Mouse (Mus musculus): Measurements from ENCODE around the gene Rgs10.

The Rgs10 gene

DNA sequence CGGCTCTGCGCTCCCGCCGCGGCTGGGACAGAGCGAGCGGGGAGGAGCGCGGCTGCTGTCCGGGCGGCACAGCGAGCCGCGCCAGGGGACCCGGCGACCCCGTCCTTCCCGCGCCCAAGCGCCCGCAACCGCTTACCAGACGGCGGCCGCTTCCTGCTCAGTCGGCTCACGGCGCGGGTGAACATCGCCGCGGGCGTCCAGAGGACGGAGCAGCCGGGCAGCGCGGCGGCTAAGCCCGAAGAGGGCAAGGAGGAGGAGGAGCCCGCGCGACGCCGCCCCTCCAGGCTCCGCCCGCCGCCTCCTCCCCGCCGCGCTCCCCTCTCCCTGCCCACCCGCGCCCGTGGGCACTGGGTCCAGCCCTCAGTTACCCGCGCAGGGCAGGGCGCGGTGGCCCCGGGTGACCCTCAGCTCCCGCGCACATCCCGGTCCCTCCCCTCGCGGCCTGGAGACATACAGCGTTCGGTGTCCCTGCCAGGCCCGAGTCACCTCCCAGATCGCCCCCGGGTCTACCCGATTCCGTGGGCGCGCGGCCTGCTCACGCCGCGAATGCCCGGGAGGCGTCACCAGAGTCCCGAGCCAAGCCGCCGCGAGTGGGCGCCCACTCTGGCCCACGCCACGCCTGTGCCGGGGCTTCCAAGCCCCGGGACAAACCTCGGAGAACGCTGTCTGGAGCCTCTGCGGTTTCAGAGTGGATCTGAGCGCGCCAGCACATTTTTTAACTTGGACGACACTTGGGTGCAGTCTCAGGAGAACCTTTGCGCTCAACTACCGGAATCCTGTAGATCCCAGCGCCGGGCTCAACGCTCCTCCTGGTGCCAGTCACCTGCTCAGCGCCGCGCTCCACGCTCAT lies at the start of gene Rgs10:
Rgs10 (minus strand) TSS at position 829 of the 850 bp plus-strand sequence.
- DNase-seq (ENCODE audit: low read depth, low spot score) = peak; percentile 32

DNA sequence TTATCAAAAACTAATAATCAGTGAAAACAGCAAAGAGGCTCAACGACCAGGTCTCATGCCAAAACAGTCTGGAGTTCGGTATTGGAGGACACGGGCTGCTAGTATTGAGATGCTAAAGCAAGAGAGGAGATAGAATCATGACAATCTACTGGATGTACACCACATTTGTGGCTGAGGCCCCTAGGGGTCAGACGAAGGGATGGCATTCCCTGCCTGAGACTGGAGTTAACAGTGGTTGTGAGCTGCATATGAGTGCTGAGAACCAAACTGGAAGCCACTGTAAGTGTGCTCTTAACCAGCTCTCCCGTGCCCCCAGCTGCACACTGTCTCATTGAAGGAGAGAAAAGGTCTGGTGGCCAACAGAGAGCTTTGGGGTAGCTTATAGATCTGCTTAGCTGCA lies 43.8 kb upstream of the Rgs10 start:
- peak; percentile 82 for DNase-seq (ENCODE audit: low read depth, low spot score)

DNA sequence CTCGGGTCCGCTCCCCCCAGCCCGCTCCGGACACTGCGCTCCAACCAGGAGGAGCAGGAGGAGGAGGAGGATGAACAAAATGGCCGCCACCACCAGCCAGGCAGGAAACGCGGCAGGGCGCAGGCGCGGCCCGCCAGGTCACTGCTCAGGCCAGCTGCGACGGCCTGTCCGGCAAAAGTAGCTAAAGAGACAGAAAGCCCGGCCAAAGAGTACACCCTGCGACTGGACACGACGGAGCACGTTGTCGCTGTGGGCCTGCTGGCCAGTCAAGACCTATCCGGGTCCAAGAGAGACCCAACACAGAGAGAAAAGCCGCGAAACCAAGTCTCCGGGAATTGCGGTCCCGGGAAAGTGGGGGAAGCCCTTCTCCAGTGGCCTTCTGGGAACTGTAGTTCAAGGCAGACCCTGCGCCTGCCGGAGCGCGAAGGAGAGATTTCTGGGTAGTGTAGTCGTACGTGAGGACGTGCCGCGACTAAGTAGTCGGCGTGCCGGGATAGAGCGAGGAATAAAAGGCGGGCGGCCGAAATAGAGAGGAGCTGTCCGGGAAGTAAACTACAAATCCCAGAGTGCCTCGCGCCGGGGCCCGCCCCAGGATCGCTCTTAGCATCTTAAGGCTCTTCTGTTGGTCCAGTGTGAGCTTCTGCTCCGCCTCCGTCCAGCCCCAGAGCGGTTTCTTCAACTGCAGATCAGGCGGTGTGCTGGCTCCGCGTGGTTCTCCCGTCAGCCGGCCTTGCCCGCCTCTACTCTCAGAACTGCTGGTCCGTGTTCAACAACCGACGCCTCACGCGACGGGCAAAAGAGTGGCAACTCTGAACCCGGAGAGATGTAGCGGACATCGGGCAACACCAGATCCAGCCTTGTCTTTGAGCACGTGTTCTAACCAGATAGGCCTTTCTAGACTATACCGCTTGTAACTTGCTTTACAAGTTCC lies 43.0 kb upstream of the Rgs10 start, which contains the start of gene Tial1:
Tial1 (minus strand) TSS at position 433 of the 931 bp plus-strand sequence.
- DNase-seq (ENCODE audit: low read depth, low spot score) = peak; percentile 99

DNA sequence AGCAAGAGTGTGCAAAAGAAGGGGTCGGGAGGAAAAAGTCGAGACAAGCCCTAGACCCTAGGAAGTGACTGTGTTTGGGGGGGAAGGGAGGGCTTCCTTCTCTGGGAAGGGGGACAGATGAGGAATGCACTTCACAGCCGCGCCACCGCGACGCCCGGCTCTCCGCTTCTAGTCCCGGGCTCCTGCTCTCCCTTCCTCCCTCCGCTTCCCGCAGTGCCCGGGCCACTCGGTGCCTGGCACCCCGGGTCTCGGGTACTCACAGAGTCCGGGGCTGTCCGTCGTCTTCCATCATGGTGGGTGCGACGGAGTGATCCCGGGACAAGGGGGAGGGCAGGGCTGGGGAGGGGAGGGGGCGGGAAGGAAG lies 42.3 kb upstream of the Rgs10 start:
- DNase-seq (ENCODE audit: low read depth, low spot score) = no peak

DNA sequence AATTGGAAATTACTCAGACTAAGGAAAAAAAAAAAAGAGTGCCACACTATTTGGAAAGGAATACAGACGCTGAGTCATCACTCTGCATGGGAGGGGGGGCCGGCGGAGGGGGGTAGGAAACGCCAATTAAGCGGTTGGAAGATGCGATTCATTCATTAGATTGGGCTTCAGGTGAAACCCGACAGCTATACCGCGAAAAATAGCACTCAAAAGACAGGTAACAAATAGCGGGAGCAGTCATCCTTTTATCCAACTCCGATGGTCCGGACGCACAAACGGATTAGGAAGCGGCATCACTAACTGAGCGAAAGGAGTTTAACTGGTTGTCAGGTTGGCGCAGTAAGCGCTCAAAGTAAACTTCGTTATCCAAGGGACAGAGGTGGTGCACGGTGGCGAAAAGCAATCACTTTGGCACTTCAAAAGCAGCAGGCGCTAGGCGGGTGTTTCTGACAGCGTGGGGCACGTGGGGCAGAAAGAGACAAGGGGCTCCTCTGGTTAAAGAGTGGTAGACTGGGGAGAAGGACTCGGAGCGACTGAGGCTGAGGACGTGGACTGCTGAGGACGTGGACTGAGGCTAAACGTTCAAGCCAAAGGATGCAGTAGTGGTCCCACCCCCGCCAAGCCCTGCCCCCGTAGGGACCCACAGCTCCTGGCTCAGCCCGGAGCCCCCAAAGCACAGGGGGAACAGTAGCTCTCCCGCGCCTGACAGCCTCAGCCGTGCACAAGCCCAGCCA lies 41.7 kb upstream of the Rgs10 start:
- peak; percentile 42 for DNase-seq (ENCODE audit: low read depth, low spot score)

DNA sequence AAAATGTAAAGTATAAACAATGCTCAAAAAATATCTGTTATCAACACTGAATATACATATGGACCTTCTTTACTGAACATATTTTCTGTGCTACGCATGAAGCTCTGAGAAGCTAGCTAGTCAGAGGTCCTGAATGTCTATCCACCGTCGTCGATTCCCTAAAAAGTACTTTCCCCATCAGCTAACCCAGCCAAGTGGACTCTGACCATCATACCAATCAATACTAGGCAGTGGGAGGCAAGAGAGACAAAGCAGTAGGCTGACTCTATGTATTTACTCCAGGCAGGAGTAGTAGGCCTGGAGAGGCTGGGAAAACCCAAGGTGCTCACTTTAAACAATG lies 41.2 kb upstream of the Rgs10 start:
- no peak for DNase-seq (ENCODE audit: low read depth, low spot score)

DNA sequence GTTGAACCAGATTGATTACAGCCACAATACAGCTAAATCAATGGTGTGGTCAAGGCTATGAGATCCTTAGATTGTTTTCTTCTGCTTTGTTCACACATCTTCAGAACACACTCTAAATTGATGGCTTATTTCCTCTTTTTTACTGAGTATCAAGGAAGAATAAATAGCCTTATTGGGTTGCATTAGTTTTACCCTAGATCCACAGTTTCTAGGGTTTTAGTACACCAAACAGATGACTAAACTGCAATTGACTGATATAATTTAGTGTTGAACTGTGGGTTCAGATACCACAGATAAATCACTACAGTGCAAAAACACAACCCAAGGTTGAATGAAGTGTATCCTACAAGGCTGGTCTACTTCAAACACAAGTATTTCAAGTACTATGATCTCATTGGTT lies 39.5 kb upstream of the Rgs10 start:
- no peak for DNase-seq (ENCODE audit: low read depth, low spot score)

DNA sequence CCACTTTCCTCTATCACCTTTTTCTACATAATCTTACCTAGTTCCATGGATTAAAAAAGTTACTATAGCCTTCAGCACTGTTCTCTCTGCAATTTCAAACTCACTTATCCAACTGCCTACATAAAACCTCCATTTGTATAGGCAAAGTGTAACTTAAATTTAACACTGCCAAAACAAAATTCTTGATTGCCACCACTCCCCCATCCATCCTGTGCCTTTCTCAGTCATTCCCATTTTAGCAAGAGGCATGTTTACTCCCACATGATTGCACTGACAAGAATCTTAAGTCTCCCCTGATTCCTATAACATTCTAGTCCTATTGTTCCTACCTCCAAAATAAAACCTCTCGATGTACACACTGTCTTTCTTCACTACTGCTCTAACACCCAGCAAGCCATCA lies 34.2 kb upstream of the Rgs10 start:
- DNase-seq (ENCODE audit: low read depth, low spot score) = no peak

DNA sequence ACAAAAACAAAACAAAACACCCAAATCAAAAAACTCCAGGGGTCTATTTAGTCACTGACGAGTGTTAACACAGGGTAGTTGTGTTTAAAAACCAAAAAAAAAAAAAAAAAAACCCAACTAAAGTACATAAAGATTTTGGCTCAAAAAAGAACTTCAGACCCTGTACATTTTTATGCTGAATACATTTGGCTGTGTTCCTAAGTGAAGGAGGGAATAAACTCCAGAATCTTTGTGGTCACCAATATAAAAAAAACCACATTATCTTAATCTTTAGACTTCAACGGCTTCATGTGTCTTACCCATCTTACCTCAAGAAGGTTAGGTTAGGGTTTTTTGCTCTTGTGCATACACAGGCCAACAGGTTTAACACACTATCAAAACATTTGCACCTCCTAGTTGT lies 22.0 kb upstream of the Rgs10 start:
- no peak for DNase-seq (ENCODE audit: low read depth, low spot score)

DNA sequence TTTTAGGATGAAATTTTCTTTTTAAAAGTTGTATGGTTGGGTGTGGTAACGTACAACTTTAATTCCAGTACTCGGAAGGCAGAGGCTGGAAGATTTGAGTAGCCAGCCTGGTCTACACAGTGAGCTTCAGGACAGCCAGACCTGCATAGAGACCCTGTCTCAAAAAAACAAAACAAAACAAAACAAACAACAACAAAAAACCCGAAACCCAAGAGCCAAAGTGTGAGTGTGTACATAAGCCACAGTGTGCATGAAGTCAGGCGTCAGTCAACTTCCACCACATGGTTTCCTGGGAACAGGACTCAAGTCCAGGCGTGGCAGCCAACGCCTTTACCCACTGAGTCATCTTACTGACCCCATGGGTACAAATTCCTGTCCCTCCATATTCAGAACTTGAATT lies 20.7 kb upstream of the Rgs10 start:
- no peak for DNase-seq (ENCODE audit: low read depth, low spot score)

DNA sequence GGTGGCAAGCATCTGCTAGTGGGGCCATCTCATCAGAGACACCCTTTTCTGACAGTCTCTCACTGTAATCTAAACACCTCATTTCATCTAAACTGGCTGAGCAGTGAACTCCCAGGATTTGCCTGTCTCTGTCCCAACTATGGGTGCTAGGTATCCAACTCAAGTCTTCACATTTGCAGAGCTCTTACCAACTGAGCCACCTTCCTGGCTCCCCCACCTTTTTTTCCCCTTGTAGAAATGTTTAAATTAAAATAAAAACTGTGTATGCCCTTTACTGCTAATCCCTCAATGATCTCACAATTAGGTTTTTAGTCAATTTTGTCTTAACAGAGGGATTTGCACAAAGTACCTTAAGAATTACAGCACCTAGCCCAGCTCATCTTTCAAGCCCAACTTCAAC lies 19.6 kb upstream of the Rgs10 start:
- DNase-seq (ENCODE audit: low read depth, low spot score) = no peak

DNA sequence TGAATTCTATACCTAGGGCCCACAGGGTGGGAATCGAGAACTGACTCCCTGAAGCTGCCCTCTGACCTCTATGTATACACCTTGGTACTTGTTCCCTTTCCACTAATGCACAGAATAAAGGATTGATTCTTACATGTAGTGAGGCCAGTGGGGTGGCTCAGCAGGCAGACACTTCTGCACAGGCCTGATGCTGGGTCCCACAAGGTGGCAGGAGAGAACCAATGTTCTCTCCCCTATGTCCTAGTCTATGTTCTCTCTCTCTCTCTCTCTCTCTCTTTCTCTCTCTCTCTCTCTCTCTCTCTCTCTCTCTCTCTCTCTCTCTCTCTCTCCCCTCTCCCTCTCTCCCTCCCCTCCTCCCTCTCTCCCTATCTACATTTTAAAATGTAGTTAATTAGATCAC lies 14.7 kb upstream of the Rgs10 start:
- DNase-seq (ENCODE audit: low read depth, low spot score) = no peak

DNA sequence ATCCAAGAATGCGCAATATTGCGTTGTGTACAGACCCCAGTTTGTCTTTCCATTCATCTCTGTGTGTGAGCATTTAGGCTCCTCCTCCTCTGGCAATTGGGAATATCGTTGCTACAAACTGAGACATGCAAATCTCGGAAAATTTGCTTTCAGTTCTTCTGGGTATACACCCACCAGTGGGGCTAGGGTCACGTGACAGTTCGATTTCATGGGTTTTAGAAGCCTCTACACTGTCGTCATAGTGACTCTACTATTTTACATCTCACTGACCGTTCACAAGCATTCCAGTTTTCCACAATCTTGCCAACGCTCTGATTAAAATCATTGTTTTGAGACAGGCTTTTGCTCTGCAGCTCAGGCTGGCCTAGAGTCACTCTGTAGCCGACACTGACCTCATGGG lies 14.0 kb upstream of the Rgs10 start:
- DNase-seq (ENCODE audit: low read depth, low spot score) = no peak

DNA sequence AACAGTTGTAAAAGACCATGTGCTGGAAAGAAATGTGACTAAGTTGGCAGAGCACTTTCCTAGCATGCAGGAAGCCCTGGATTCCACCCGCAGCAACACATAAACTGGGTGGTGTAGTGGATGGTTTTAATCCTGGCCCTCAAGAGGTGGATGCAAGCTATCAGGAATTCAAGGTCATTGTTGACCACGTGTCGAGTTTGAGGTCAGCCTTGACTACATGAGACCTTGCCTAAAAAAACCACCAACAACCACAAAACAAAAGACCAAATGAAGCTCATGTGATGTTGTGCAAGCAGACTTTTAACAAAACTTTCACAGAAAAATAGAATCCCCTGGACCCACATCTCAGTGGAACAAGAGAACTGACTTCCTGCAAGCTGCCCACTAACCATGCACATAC lies 3.9 kb upstream of the Rgs10 start:
- no peak for DNase-seq (ENCODE audit: low read depth, low spot score)

DNA sequence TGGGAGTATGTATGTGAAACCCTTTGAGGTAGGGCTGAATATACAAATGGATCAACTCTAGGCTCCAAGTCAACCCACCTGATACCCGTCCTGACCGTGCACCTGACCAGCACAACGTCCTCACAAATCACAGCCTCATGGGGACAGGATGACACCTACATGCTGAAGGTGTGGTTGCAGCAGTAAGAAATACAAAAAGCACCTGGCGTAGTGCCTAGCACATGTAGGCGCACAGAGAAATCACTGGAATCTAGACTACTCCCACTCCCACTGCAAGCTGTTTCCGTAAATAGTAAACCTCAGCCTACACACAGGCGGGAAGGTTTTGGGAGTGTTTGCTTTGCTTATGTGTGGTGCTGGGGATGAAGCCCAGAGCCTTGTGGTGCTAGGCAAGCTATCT lies 3.1 kb upstream of the Rgs10 start:
- DNase-seq (ENCODE audit: low read depth, low spot score) = no peak

DNA sequence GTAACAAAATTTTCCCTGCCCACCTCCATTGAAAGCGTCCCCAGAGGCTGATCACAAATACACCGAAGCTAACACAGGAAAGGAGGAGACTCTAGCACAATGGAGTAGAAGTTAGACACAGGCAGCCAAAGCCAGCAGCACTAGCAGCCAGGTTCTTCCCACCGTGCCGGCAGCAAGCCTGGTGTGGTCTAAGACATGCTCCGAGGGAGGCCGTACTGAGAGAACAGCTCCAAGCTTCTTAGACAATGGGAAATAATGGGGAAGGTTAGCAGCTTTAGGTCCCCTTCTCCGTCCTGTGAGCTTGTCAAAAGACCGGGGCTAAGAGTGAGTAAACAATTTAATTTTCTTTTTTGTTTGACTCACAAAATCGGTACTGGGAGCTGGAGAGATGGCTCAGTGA lies 1.1 kb upstream of the Rgs10 start:
- DNase-seq (ENCODE audit: low read depth, low spot score) = peak; percentile 34

DNA sequence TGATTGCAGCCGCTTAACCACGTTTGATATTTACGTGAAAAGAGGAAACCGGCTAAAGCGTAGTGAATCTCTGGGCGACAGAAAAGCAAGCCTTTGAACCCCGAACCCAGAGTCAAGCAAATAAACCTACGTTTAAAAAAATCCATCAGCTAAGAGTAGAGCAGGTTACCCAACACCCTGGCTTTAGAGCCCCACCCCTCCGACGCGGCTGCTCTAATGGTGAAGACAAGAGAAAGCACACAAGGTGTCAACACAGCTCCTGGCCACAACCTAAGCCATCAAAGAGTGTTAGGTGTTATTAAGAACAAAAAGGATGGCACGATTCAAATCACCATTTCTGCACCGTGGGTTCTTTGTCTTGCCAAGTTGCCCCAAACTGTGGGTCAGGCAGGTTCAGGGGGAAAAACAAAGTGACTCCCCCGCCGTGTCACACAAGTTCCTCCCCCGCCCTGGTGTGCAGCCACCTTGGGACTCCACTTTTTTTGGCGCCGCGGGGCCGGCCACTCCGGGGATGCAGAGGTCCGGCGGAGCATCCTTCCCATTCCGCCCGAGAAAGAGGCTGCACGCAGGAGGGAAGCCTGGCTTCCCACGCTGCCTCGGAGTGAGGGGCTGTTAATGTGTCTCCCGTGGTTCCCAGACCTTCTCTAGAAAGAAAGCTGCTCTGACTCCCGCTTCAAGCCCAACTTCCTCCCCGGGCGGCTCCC lies 1.2 kb downstream of the Rgs10 start:
- DNase-seq (ENCODE audit: low read depth, low spot score) = peak; percentile 15

DNA sequence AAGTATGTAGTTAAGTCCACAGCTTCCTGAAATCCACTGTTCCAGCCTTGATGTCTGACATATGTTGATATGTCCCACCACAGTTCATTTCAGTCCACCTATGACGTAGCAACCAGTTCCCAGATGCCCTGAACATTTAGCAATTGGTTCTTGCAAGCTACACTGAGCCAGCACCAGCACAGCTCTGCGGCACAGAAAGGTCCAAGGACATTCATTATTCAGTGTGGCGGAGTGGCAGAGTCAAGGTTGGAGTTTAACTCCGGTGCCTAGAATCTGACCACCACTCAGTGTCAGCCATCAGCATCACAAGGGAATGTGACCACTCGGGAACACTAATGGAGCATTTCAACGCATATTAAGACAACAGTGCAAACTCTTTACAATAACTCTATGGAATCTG lies 1.9 kb downstream of the Rgs10 start:
- peak; percentile 18 for DNase-seq (ENCODE audit: low read depth, low spot score)

DNA sequence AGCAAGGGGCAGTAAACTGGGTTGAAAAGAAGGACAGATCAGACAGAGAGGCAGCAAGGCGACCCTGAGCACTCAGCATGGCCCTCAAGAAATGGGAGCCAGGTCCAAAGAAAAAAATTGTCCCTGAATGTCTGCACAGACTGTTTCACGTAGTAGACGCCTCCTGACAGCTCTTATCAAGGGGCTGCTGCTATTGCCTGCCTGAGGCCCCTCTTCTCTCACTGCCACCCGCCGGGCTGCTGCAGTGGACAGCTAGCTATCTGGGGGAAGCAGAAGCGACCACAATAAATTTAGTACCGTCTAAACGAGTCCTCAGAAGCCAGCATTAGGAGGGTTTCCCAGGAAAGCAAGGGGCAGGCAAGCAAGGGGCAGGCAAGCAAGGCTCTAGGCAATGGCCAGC lies 4.1 kb downstream of the Rgs10 start:
- no peak for DNase-seq (ENCODE audit: low read depth, low spot score)

DNA sequence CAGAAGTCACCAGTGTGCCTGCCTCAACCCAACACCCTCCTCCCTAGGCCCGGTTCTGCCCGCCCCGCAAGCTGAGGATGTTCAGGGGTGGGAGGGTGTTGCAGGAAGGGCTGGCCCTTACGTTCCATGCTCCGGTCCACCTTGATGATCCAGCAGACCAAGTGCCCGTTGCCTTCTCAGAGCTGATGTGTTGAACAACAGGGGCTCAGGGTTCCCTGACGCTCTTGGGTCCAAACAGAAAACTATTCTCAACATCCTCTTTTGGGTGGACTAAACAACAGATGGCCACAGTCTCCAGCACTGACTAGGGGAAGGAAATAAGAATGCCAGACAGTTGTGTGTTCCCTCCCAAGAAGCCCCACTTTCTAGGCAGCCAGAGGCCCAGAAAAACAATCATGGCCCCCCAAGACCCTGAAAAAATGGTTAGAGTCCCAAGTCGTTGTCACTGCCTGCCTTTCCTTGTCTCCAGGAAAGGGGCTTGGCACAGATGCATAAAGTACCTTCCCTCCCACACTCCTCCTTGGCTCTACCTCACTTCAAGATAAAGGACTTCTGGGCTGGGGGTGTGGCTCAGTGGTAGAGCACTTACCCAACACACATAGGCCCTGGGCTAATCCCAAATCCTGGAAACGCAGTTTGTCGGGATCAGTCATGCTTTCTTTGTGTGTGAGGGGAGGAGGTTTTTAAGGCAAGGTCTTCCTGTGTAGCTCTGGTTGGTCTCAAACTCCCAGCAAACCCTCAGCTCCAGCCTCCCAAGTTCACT lies 6.3 kb downstream of the Rgs10 start:
- DNase-seq (ENCODE audit: low read depth, low spot score) = no peak

Measured in ES-CJ7 (cell line).